Mouse (Mus musculus): ENCODE data around the gene Rusc2. TPM values are rescaled to one million over a fixed set of nuclear protein-coding genes. Genes with fewer than 3 reads are reported as not detected.

The Rusc2 gene
- total RNA-seq, 1 experiment, result 19.0 TPM

DNA sequence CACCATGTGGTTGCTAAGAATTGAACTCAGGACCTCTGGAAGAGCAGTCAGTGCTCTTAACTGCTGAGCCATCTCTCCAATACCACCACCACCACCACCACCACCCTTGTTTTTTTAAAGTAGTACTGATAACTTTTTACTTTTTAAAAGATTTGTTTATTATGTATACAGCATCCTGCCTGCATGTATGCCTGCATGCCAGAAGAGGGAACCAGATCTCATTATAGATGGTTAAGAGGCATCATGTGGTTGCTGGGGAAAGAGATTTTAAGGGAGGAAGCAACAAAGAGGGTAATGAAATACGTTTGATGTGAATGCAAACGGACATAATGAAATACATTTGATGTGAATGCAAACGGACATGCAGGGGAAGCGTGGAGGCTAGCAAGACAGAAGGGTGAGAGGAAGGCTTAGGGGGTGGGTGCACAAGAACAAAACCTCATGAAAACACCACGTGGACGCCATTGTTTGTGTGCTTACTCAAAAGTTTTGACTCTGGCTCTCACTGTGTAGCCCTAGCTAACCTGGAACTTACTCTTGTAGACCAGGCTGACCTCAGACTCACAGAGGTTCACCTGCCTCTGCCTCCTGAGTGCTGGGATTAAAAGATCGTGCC, 40.4 kb upstream of the Rusc2 start:
- Histone ChIP-seq H3K36me3 (ENCODE audit: control insufficient read depth, insufficient read depth, low read length, poor library complexity, severe bottlenecking) (no peaks in the 10 kb centered on the region), H3K9me3 (ENCODE audit: control insufficient read depth, insufficient read depth, low read depth, low read length) (0 out of 2 replicates have a peak, but pooled peaks cover 4% of the 10 kb centered on the region), H3K27ac (ENCODE audit: insufficient read depth, low read depth, low read length, poor library complexity, severe bottlenecking) (no peak overlapping the region), H3K9ac (ENCODE audit: insufficient read depth, low read depth, low read length, poor library complexity, severe bottlenecking) (no peak overlapping the region), H3K4me3 (ENCODE audit: insufficient read depth in 1 of 2, low read depth in 1 of 2, low read length in 2 of 2, poor library complexity in 1 of 2, severe bottlenecking in 1 of 2) (no peak overlapping the region), H3K4me1 (ENCODE audit: control insufficient read depth in 2 of 2, insufficient read depth in 2 of 2, low read length in 2 of 2, poor library complexity in 1 of 2) (no peaks in the 10 kb centered on the region; a peak in 1 of 4 replicates)
- no peak for TF ChIP-seq ZC3H11A (IDR thresholded peaks at IDR 0.05; ENCODE audit: borderline replicate concordance, low read depth, low read length)
- TF ChIP-seq ZNF384 (IDR thresholded peaks at IDR 0.05; ENCODE audit: low read depth, low read length), result no peak
- TF ChIP-seq CHD2 (IDR thresholded peaks at IDR 0.05; ENCODE audit: low read depth, low read length), result no peak
- TF ChIP-seq HCFC1 (IDR thresholded peaks at IDR 0.05; ENCODE audit: borderline replicate concordance, insufficient read depth, low read length), result no peak
- no peak for TF ChIP-seq MAFK (IDR thresholded peaks at IDR 0.05; ENCODE audit: insufficient read depth, low read depth, low read length)
- in situ Hi-C loops (cut with MboI; ENCODE audit: low sequenced_read_pairs in 2 of 2, unreplicated experiment in 2 of 2), result no loop called here
- no peak for DNase-seq (ENCODE audit: low read depth, low spot score)

- H3K4me3 ChIP-seq (ENCODE audit: insufficient read depth in 1 of 2, low read depth in 1 of 2, low read length in 2 of 2, poor library complexity in 1 of 2, severe bottlenecking in 1 of 2), result no peak overlapping the region
- H3K9me3 ChIP-seq (ENCODE audit: control insufficient read depth, insufficient read depth, low read depth, low read length), result 0 out of 2 replicates have a peak, but pooled peaks cover 2% of the 10 kb centered on the region
- in situ Hi-C loops (cut with MboI; ENCODE audit: low sequenced_read_pairs in 2 of 2, unreplicated experiment in 2 of 2), result no loop called here
- DNase-seq (ENCODE audit: low read depth, low spot score), result no peak
- no peaks in the 10 kb centered on the region for H3K36me3 ChIP-seq (ENCODE audit: control insufficient read depth, insufficient read depth, low read length, poor library complexity, severe bottlenecking)
- H3K9ac ChIP-seq (ENCODE audit: insufficient read depth, low read depth, low read length, poor library complexity, severe bottlenecking), result no peak overlapping the region
- no peak overlapping the region for H3K27ac ChIP-seq (ENCODE audit: insufficient read depth, low read depth, low read length, poor library complexity, severe bottlenecking)
- H3K4me1 ChIP-seq (ENCODE audit: control insufficient read depth in 2 of 2, insufficient read depth in 2 of 2, low read length in 2 of 2, poor library complexity in 1 of 2), result no peaks in the 10 kb centered on the region; a peak in 1 of 4 replicates
- TF ChIP-seq ZC3H11A (IDR thresholded peaks at IDR 0.05; ENCODE audit: borderline replicate concordance, low read depth, low read length) (no peak), ZNF384 (IDR thresholded peaks at IDR 0.05; ENCODE audit: low read depth, low read length) (no peak), CHD2 (IDR thresholded peaks at IDR 0.05; ENCODE audit: low read depth, low read length) (no peak), HCFC1 (IDR thresholded peaks at IDR 0.05; ENCODE audit: borderline replicate concordance, insufficient read depth, low read length) (no peak), MAFK (IDR thresholded peaks at IDR 0.05; ENCODE audit: insufficient read depth, low read depth, low read length) (no peak)
Observed at GRCm38 (mm10) chr4:43342443-43342842, 39.3 kb upstream of the Rusc2 start.

- no peak overlapping the region for H3K27ac ChIP-seq (ENCODE audit: insufficient read depth, low read depth, low read length, poor library complexity, severe bottlenecking)
- H3K9ac ChIP-seq (ENCODE audit: insufficient read depth, low read depth, low read length, poor library complexity, severe bottlenecking), result no peak overlapping the region
- no peak for DNase-seq (ENCODE audit: low read depth, low spot score)
- in situ Hi-C loops (cut with MboI; ENCODE audit: low sequenced_read_pairs in 2 of 2, unreplicated experiment in 2 of 2), result no loop called here
- TF ChIP-seq ZC3H11A (IDR thresholded peaks at IDR 0.05; ENCODE audit: borderline replicate concordance, low read depth, low read length), result no peak
- no peak for TF ChIP-seq ZNF384 (IDR thresholded peaks at IDR 0.05; ENCODE audit: low read depth, low read length)
- TF ChIP-seq CHD2 (IDR thresholded peaks at IDR 0.05; ENCODE audit: low read depth, low read length), result no peak
- no peak for TF ChIP-seq HCFC1 (IDR thresholded peaks at IDR 0.05; ENCODE audit: borderline replicate concordance, insufficient read depth, low read length)
- TF ChIP-seq MAFK (IDR thresholded peaks at IDR 0.05; ENCODE audit: insufficient read depth, low read depth, low read length), result no peak
- H3K4me1 ChIP-seq (ENCODE audit: control insufficient read depth in 2 of 2, insufficient read depth in 2 of 2, low read length in 2 of 2, poor library complexity in 1 of 2), result no peaks in the 10 kb centered on the region; a peak in 1 of 4 replicates
- no peaks in the 10 kb centered on the region for H3K9me3 ChIP-seq (ENCODE audit: control insufficient read depth, insufficient read depth, low read depth, low read length)
- H3K4me3 ChIP-seq (ENCODE audit: insufficient read depth in 1 of 2, low read depth in 1 of 2, low read length in 2 of 2, poor library complexity in 1 of 2, severe bottlenecking in 1 of 2), result no peak overlapping the region
- no peaks in the 10 kb centered on the region for H3K36me3 ChIP-seq (ENCODE audit: control insufficient read depth, insufficient read depth, low read length, poor library complexity, severe bottlenecking)
Observed at GRCm38 (mm10) chr4:43344932-43345331, 36.8 kb upstream of the Rusc2 start.

DNA sequence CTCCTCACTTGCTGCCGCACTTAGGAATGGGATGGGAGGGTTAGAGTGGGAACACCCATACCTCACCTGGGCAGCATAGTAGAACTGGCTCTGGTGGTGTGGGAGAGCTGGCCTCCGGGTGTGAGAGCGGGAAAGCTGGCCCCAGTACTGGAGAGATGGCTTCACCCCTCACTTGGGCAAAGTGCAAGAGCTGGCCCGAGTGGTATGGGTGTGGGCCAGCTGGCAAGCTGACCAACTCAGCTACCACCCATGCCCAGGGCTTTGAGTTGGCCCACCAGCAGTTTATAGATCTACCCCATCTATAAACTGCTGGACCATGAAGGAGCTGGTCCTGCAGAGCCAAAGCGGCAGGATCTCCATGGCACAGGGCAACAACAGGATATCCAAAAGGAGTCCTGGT, 32.6 kb upstream of the Rusc2 start:
- no peak overlapping the region for H3K9ac ChIP-seq (ENCODE audit: insufficient read depth, low read depth, low read length, poor library complexity, severe bottlenecking)
- DNase-seq (ENCODE audit: low read depth, low spot score), result no peak
- TF ChIP-seq MAFK (IDR thresholded peaks at IDR 0.05; ENCODE audit: insufficient read depth, low read depth, low read length) (no peak), ZNF384 (IDR thresholded peaks at IDR 0.05; ENCODE audit: low read depth, low read length) (no peak), ZC3H11A (IDR thresholded peaks at IDR 0.05; ENCODE audit: borderline replicate concordance, low read depth, low read length) (no peak), HCFC1 (IDR thresholded peaks at IDR 0.05; ENCODE audit: borderline replicate concordance, insufficient read depth, low read length) (no peak), CHD2 (IDR thresholded peaks at IDR 0.05; ENCODE audit: low read depth, low read length) (no peak)
- no peaks in the 10 kb centered on the region for H3K9me3 ChIP-seq (ENCODE audit: control insufficient read depth, insufficient read depth, low read depth, low read length)
- no peaks in the 10 kb centered on the region for H3K36me3 ChIP-seq (ENCODE audit: control insufficient read depth, insufficient read depth, low read length, poor library complexity, severe bottlenecking)
- H3K27ac ChIP-seq (ENCODE audit: insufficient read depth, low read depth, low read length, poor library complexity, severe bottlenecking), result no peak overlapping the region
- H3K4me3 ChIP-seq (ENCODE audit: insufficient read depth in 1 of 2, low read depth in 1 of 2, low read length in 2 of 2, poor library complexity in 1 of 2, severe bottlenecking in 1 of 2), result no peak overlapping the region
- in situ Hi-C loops (cut with MboI; ENCODE audit: low sequenced_read_pairs in 2 of 2, unreplicated experiment in 2 of 2), result no loop called here
- no peaks in the 10 kb centered on the region for H3K4me1 ChIP-seq (ENCODE audit: control insufficient read depth in 2 of 2, insufficient read depth in 2 of 2, low read length in 2 of 2, poor library complexity in 1 of 2)
